Mouse (Mus musculus) CH12.LX (cell line): Measurements from ENCODE around the gene Wnt11. TPM values are rescaled to one million over a fixed set of nuclear protein-coding genes. Genes with fewer than 3 reads are reported as not detected.

Experiments
- DNase-seq: peaks from one replicate; pipeline ENCODE4 v3.0.0-alpha.2; 2013; ENCODE audit errors: extremely low read depth
- H3K27ac ChIP-seq: 2 replicates; pipeline ENCODE4 v1.5.1; 2012; ENCODE audit warnings: low read depth, mild to moderate bottlenecking, control low read depth, moderate library complexity; ENCODE audit not compliant: insufficient read depth
- H3K27me3 ChIP-seq: replicated peaks from 2 replicates; pipeline ENCODE3; 2012; ENCODE audit warnings: inconsistent platforms
- H3K36me3 ChIP-seq, 2 experiments: replicated peaks in 1 of 2; 2 replicates each; pipeline versions ENCODE3 to v1.6.1; 2012; ENCODE audit warnings: inconsistent platforms in 1 of 2, low read length in 1 of 2, mild to moderate bottlenecking in 1 of 2, mixed read lengths in 1 of 2, moderate library complexity in 1 of 2; ENCODE audit not compliant: control insufficient read depth in 1 of 2, insufficient read depth in 1 of 2
- H3K4me1 ChIP-seq, 2 experiments: 2 replicates each; pipeline ENCODE4 v1.6.1; 2012; ENCODE audit warnings: inconsistent platforms in 1 of 2, moderate library complexity in 1 of 2; ENCODE audit not compliant: insufficient read depth in 2 of 2, control insufficient read depth in 1 of 2
- H3K4me2 ChIP-seq: 2 replicates; pipeline ENCODE4 v1.6.1; 2012; ENCODE audit warnings: low read depth, mild to moderate bottlenecking, control low read depth; ENCODE audit not compliant: poor library complexity, insufficient read depth, severe bottlenecking
- H3K4me3 ChIP-seq, 3 experiments: fragments of 150-350 bp in 1 of 3; sonication (generic) in 1 of 3; replicated peaks in 1 of 3; 2 replicates each; pipeline versions ENCODE3 to v1.5.1; 2011 to 2012; ENCODE audit warnings: low read depth in 2 of 3, low read length in 2 of 3, mild to moderate bottlenecking in 2 of 3, moderate library complexity in 2 of 3, control low read depth in 1 of 3, improper control_type of control experiment in 1 of 3, inconsistent platforms in 1 of 3, mixed read lengths in 1 of 3; ENCODE audit not compliant: poor library complexity in 1 of 3
- H3K79me2 ChIP-seq: replicated peaks from 2 replicates; pipeline ENCODE4 v1.6.1; 2012; ENCODE audit warnings: mild to moderate bottlenecking, moderate library complexity; ENCODE audit not compliant: control insufficient read depth, poor library complexity, insufficient read depth, severe bottlenecking; ENCODE audit errors: extremely low read depth
- H3K9ac ChIP-seq: 2 replicates; pipeline ENCODE4 v1.6.1; 2012; ENCODE audit warnings: low read depth, mild to moderate bottlenecking, control low read depth, moderate library complexity; ENCODE audit not compliant: insufficient read depth
- H3K9me3 ChIP-seq: replicated peaks from 2 replicates; pipeline ENCODE3; 2012; ENCODE audit warnings: low read length, inconsistent platforms, mixed read lengths
- BHLHE40 ChIP-seq: IDR thresholded peaks from 2 replicates; pipeline ENCODE4 v1.6.1; 2011; ENCODE audit warnings: mild to moderate bottlenecking, low read depth, low read length, improper control_type of control experiment
- CHD1 ChIP-seq: IDR thresholded peaks from 2 replicates; pipeline ENCODE4 v1.6.1; 2012; ENCODE audit warnings: low read depth, low read length, improper control_type of control experiment, inconsistent platforms
- CHD2 ChIP-seq: IDR thresholded peaks from 2 replicates; pipeline ENCODE4 v1.6.1; 2011; ENCODE audit warnings: low read length, improper control_type of control experiment
- GABPA ChIP-seq: IDR thresholded peaks from 2 replicates; pipeline ENCODE4 v1.6.1; 2012; ENCODE audit warnings: low read depth, low read length, improper control_type of control experiment, inconsistent platforms; ENCODE audit not compliant: insufficient replicate concordance
- IRF4 ChIP-seq: IDR thresholded peaks from 2 replicates; pipeline ENCODE4 v1.6.1; 2014; ENCODE audit warnings: low read depth, mild to moderate bottlenecking, inconsistent platforms, low read length, improper control_type of control experiment
- JUND ChIP-seq: conservative IDR thresholded peaks from 2 replicates; pipeline ENCODE4 v1.6.1; 2011; ENCODE audit warnings: low read depth, low read length, improper control_type of control experiment
- NRF1 ChIP-seq: IDR thresholded peaks from 2 replicates; pipeline ENCODE4 v1.6.1; 2014; ENCODE audit warnings: low read depth, mild to moderate bottlenecking, inconsistent platforms, low read length, improper control_type of control experiment, moderate library complexity
- PAX5 ChIP-seq: IDR thresholded peaks from 2 replicates; pipeline ENCODE4 v1.6.1; 2012; ENCODE audit warnings: low read length, inconsistent platforms, mixed read lengths
- POLR2A ChIP-seq: IDR thresholded peaks from 2 replicates; pipeline ENCODE4 v1.6.1; 2011; ENCODE audit warnings: low read depth, mild to moderate bottlenecking, improper control_type of control experiment, low read length
- RAD21 ChIP-seq: IDR thresholded peaks from 2 replicates; pipeline ENCODE4 v1.6.1; 2011; ENCODE audit warnings: low read depth, mild to moderate bottlenecking, low read length, improper control_type of control experiment, moderate library complexity
- SIN3A ChIP-seq: IDR thresholded peaks from 2 replicates; pipeline ENCODE4 v1.6.1; 2012; ENCODE audit warnings: low read length, improper control_type of control experiment, inconsistent platforms
- TCF12 ChIP-seq: IDR thresholded peaks from 2 replicates; pipeline ENCODE4 v1.6.1; 2014; ENCODE audit warnings: low read depth, mild to moderate bottlenecking, inconsistent platforms, low read length, improper control_type of control experiment
- USF1 ChIP-seq: IDR thresholded peaks from 2 replicates; pipeline ENCODE4 v1.6.1; 2014; ENCODE audit warnings: low read depth, mild to moderate bottlenecking, inconsistent platforms, low read length, improper control_type of control experiment
- USF2 ChIP-seq: conservative IDR thresholded peaks from 2 replicates; pipeline ENCODE4 v1.6.1; 2011; ENCODE audit warnings: low read depth, low read length, improper control_type of control experiment
- ZNF384 ChIP-seq: IDR thresholded peaks from 2 replicates; pipeline ENCODE4 v1.6.1; 2012; ENCODE audit warnings: low read depth, low read length, improper control_type of control experiment, inconsistent platforms
- dilution Hi-C: fragments of 300-500 bp; cut with MboI; formaldehyde crosslinking; loops from 2 replicates; pipeline ENCODE4 v1.14.3; 2020; ENCODE audit warnings: low sequenced_read_pairs; ENCODE audit not compliant: extremely low pct_unique_long_range_greater_than_20kb, extremely low pct_ligation_motif_present
- in situ Hi-C: fragments of 300-500 bp; cut with MboI; formaldehyde crosslinking; loops from 3 replicates; pipeline ENCODE4 v1.14.3; 2019; ENCODE audit warnings: low sequenced_read_pairs, low pct_ligation_motif_present, low pct_unique_long_range_greater_than_20kb, mixed read lengths
- polyA plus RNA-seq: library from polyadenylated mRNA; unstranded; fragments of >175 nt; gene quantifications from 2 replicates; pipeline ENCODE4 v1.2.1, GENCODE M21; 2012; ENCODE audit warnings: low read depth; ENCODE audit not compliant: insufficient read length
- total RNA-seq, 2 experiments: library from RNA; depleted of rRNA; stranded (reverse); fragments of 300-350 nt in 1 of 2; fragments of >200 nt in 1 of 2; gene quantifications; 2 replicates each; pipeline ENCODE4 v1.2.3; 2012 to 2014

Gene Wnt11
- total and polyA plus RNA-seq, 3 experiments = 0.21 TPM; not detected in 2

DNA sequence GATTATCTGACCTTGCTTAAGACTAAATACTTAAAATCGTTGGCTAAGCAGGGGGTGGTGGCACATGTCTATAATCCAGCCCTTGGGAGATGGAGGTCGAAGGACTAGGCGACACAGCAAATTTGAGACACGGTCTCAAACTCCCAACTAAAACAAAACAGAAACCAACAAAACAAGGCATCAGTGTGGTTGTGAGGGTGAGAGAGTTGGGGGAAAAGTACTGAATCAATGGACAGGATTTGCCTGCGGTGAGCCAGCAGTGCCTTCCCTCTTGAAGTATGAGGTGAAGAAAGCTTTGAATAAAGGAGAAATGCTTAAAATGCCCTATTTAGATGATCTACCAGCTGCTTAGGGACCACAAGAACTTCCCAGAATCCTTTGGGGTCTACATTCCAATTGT, 58.2 kb downstream of the Wnt11 start:
- DNase-seq = no peak
- peaks cover 0 to 9% of the 10 kb centered on the region in 2 experiments; a peak in 1 of 4 replicates for H3K4me1 ChIP-seq
- no peak overlapping the region for H3K27ac ChIP-seq
- no peaks in the 10 kb centered on the region for H3K27me3 ChIP-seq
- H3K9me3 ChIP-seq = no peaks in the 10 kb centered on the region
- H3K36me3 ChIP-seq = peaks cover 5 to 85% of the 10 kb centered on the region in 2 experiments
- H3K9ac ChIP-seq = no peak overlapping the region
- no peaks in the 10 kb centered on the region for H3K79me2 ChIP-seq
- no peak overlapping the region for H3K4me2 ChIP-seq
- dilution Hi-C loops (no loop called here), in situ Hi-C loops (no loop called here)
- TF ChIP-seq CHD2 = no peak
- TF ChIP-seq GABPA = no peak
- TF ChIP-seq PAX5 = no peak
- H3K4me3 ChIP-seq = no peak overlapping the region

DNA sequence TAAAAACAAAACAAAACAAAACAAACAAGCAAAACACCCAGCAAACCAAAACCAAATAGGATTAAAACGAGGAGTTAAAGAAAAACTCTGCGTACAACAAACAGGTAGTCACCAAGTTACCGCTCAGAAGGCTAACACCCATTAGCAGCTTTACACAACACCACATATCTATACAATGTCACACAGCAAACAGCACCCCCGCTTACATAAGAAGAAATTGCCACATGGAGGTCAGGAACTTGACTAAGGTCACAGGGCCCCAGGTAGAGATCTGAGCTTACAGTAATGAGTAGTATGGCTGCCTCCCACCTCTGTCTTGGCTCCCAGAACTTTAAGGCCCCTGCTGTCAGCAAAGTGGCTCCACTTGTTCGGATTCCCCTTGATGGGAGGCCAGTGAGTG, 59.4 kb downstream of the Wnt11 start:
- peaks cover 0 to 85% of the 10 kb centered on the region in 2 experiments for H3K36me3 ChIP-seq

GRCm38 (mm10) chr7:98894768-98895167, 59.9 kb downstream of the Wnt11 start:
- no peak overlapping the region for H3K4me2 ChIP-seq
- H3K9me3 ChIP-seq = no peaks in the 10 kb centered on the region
- H3K27me3 ChIP-seq = no peaks in the 10 kb centered on the region
- DNase-seq = no peak
- H3K79me2 ChIP-seq = no peaks in the 10 kb centered on the region
- TF ChIP-seq POLR2A (no peak), BHLHE40 (no peak), RAD21 (no peak), TCF12 (no peak), ZNF384 (no peak), USF2 (no peak), IRF4 (no peak), JUND (no peak)
- TF ChIP-seq, all 38 proteins: peak for 0
- in situ Hi-C loops (no loop called here), dilution Hi-C loops (no loop called here)
- Histone ChIP-seq H3K4me3 (no peak overlapping the region), H3K36me3 (peaks cover 0 to 85% of the 10 kb centered on the region in 2 experiments), H3K9ac (no peak overlapping the region), H3K27ac (no peak overlapping the region), H3K4me1 (peaks cover 0 to 5% of the 10 kb centered on the region in 2 experiments; a peak in 1 of 4 replicates)

More for the DNA sequence above, 59.4 kb downstream of the Wnt11 start:
- Histone ChIP-seq H3K4me1 (peaks cover 0 to 5% of the 10 kb centered on the region in 2 experiments; a peak in 1 of 4 replicates), H3K9ac (no peak overlapping the region), H3K4me3 (no peak overlapping the region), H3K27ac (no peak overlapping the region), H3K9me3 (no peaks in the 10 kb centered on the region), H3K79me2 (no peaks in the 10 kb centered on the region), H3K4me2 (no peak overlapping the region), H3K27me3 (no peaks in the 10 kb centered on the region)
- in situ Hi-C loops = no loop called here
- TF ChIP-seq PAX5 (no peak), POLR2A (no peak), SIN3A (no peak), CHD1 (no peak), USF1 (no peak), TCF12 (no peak), NRF1 (no peak)
- dilution Hi-C loops = no loop called here
- DNase-seq = no peak
